In genomic region chr2:129179946-129180853, GRCm38 (mm10) we compare ENCODE assay signal across 12 mouse cellular contexts. TPM values are rescaled to one million over a fixed set of nuclear protein-coding genes. Genes with fewer than 3 reads are reported as not detected.
DNase-seq lines count a peak whose midpoint lies in the region; ATAC-seq lines count a peak whose summit lies in the region.
"Had no signal": no experiment of that assay in that cellular context is flagged by ENCODE, and none has a peak within 500 bp of the region (broad histone marks: within the 10 kb centered on the region; RNA-seq: fewer than 3 reads in every experiment).

No protein-coding gene starts in this region.

- no peaks in the 10 kb centered on the region for H3K36me3 ChIP-seq in liver, embryonic 11.5 days (ENCODE audit: control insufficient read depth, insufficient read depth, low read length)
- no peaks in the 10 kb centered on the region for H3K36me3 ChIP-seq in forebrain, embryonic 10.5 days (replicated peaks)
- H3K36me3 ChIP-seq: limb, embryonic 10.5 days; stomach, embryonic 15.5 days had no signal

- H3K27me3 ChIP-seq in liver, embryonic 11.5 days (replicated peaks; ENCODE audit: control insufficient read depth, insufficient read depth, low read length) = no peaks in the 10 kb centered on the region
- H3K27me3 ChIP-seq in forebrain, embryonic 10.5 days (ENCODE audit: poor library complexity, severe bottlenecking) = no peaks in the 10 kb centered on the region
- H3K27me3 ChIP-seq: stomach, embryonic 15.5 days had no signal

- ATAC-seq in liver, embryonic 11.5 days (replicated peaks; ENCODE audit: low FRiP score) = 0 out of 2 replicates have a peak, but pooled peaks have one; percentile 38
- ATAC-seq in activated CD4-positive, CD25-positive, alpha-beta regulatory T cell, adult 4 months = peak; percentile 72
- peak; percentile 28; the same call in 1 of the 2 replicates for ATAC-seq in megakaryocyte, adult 5-6 weeks (ENCODE audit: poor library complexity, severe bottlenecking)

- H3K9me3 ChIP-seq in liver, embryonic 11.5 days (ENCODE audit: control insufficient read depth, low read length) = no peaks in the 10 kb centered on the region
- H3K9me3 ChIP-seq in forebrain, embryonic 10.5 days = no peaks in the 10 kb centered on the region
- H3K9me3 ChIP-seq: limb, embryonic 10.5 days; stomach, embryonic 15.5 days had no signal

- H3K4me1 ChIP-seq in liver, embryonic 11.5 days (replicated peaks; ENCODE audit: control insufficient read depth, insufficient read depth, low read length) = peaks cover 8% of the 10 kb centered on the region
- peaks cover 11% of the 10 kb centered on the region for H3K4me1 ChIP-seq in forebrain, embryonic 10.5 days
- H3K4me1 ChIP-seq: stomach, embryonic 15.5 days had no signal

- H3K9ac ChIP-seq in liver, embryonic 11.5 days (ENCODE audit: low read depth, low read length) = no peak overlapping the region
- H3K9ac ChIP-seq: stomach, embryonic 15.5 days had no signal

- no peak overlapping the region; the same call in 1 of the 2 replicates for H3K4me2 ChIP-seq in liver, embryonic 11.5 days
- H3K4me2 ChIP-seq: stomach, embryonic 15.5 days had no signal

- 47% methylated on average over 8 of the region's 8 CpGs for WGBS in liver, embryonic 11.5 days
- WGBS in forebrain, embryonic 10.5 days = 86% methylated on average over 8 of the region's 8 CpGs

- peak overlapping the region; percentile 67 for H3K27ac ChIP-seq in liver, embryonic 11.5 days (ENCODE audit: low read depth, low read length)
- no peak overlapping the region for H3K27ac ChIP-seq in forebrain, embryonic 10.5 days
- H3K27ac ChIP-seq: limb, embryonic 10.5 days; stomach, embryonic 15.5 days had no signal

- no peak overlapping the region for H3K4me3 ChIP-seq in liver, embryonic 11.5 days (ENCODE audit: low read depth, low read length)
- no peak overlapping the region for H3K4me3 ChIP-seq in forebrain, embryonic 10.5 days
- H3K4me3 ChIP-seq: limb, embryonic 10.5 days; stomach, embryonic 15.5 days had no signal

- DNase-seq in liver, embryonic 11.5 days (ENCODE audit: low spot score) = no peak
- no peak for DNase-seq in liver
- DNase-seq in thymus, postnatal 14 days = peak; percentile 79
- DNase-seq in forebrain, embryonic 10.5 days (ENCODE audit: extremely low spot score, low spot score) = no peak
- no peak for DNase-seq in frontal cortex, adult 2 months (ENCODE audit: extremely low spot score in 1 of 2, low spot score in 1 of 2)
- DNase-seq in embryo, embryonic 10 days (ENCODE audit: low spot score) = no peak
- DNase-seq: heart, postnatal 14 days; kidney, adult 11 months had no signal

RNA-seq across cellular contexts. Expression of gene Slc20a1, which starts 18.4 kb away (rescaled TPM):
- 69.5 and 71.8 TPM in 2 replicates for polyA plus RNA-seq in liver, embryonic 11.5 days (2014; fragmentation: Nextera tagmentation; extraction: Ambion mirVana)
- 10 to 100 TPM; 68.0 to 74.3 TPM for polyA plus RNA-seq in activated CD4-positive, CD25-positive, alpha-beta regulatory T cell, adult 4 months (2017; shearing (Covaris generic))
- total RNA-seq in megakaryocyte, adult 5-6 weeks (2015) = 18.7 and 22.8 TPM in 2 replicates
- 52.4 and 70.8 TPM in 2 replicates for total RNA-seq in megakaryocyte, adult 5-6 weeks (2017)
- polyA plus RNA-seq in forebrain, embryonic 10.5 days (2016; fragmentation: Nextera tagmentation; extraction: Ambion mirVana) = 57.2 and 57.9 TPM in 2 replicates
- polyA plus RNA-seq in frontal cortex, adult 2 months (2012; rRNA removed) = 159 and 177 TPM in 2 replicates

RNA-seq across cellular contexts. Expression of gene Chchd5, which starts 50.7 kb away (rescaled TPM):
- polyA plus RNA-seq in liver, embryonic 11.5 days (2014; fragmentation: Nextera tagmentation; extraction: Ambion mirVana) = 18.6 and 19.5 TPM in 2 replicates
- 10 to 100 TPM; 26.6 to 27.4 TPM for polyA plus RNA-seq in activated CD4-positive, CD25-positive, alpha-beta regulatory T cell, adult 4 months (2017; shearing (Covaris generic))
- 11.9 and 13.0 TPM in 2 replicates for total RNA-seq in megakaryocyte, adult 5-6 weeks (2015)
- total RNA-seq in megakaryocyte, adult 5-6 weeks (2017) = 9.4 and 11.9 TPM in 2 replicates
- 24.1 and 25.2 TPM in 2 replicates for polyA plus RNA-seq in forebrain, embryonic 10.5 days (2016; fragmentation: Nextera tagmentation; extraction: Ambion mirVana)
- 14.9 and 16.8 TPM in 2 replicates for polyA plus RNA-seq in frontal cortex, adult 2 months (2012; rRNA removed)
